ENCODE assay signal across 21 mouse cellular contexts in genomic region chr15:63526820-63527219, GRCm38 (mm10).
DNase-seq lines count a peak whose midpoint lies in the region; ATAC-seq and TF ChIP-seq lines count a peak whose summit lies in the region.
"Had no signal": no experiment of that assay in that cellular context is flagged by ENCODE, and none has a peak within 500 bp of the region (broad histone marks: within the 10 kb centered on the region; RNA-seq: fewer than 3 reads in every experiment).

No protein-coding gene starts in this region.

- H3K4me3 ChIP-seq in forebrain, embryonic 14.5 days (ENCODE audit: low read depth, low read length): no peak overlapping the region
- no peak overlapping the region for H3K4me3 ChIP-seq in forebrain, embryonic 12.5 days (replicated peaks)
- H3K4me3 ChIP-seq in C2C12 (ENCODE audit: insufficient read depth, poor library complexity, severe bottlenecking): no peak overlapping the region
- H3K4me3 ChIP-seq: embryonic facial prominence, embryonic 15.5 days; heart, embryonic 12.5 days; kidney, embryonic 15.5 days; limb, embryonic 15.5 days; stomach, embryonic 15.5 days had no signal

- H3K27me3 ChIP-seq in forebrain, embryonic 14.5 days (replicated peaks; ENCODE audit: control insufficient read depth, insufficient read depth, low read length): no peaks in the 10 kb centered on the region
- H3K27me3 ChIP-seq in forebrain, embryonic 12.5 days: no peaks in the 10 kb centered on the region
- H3K27me3 ChIP-seq in C2C12 (ENCODE audit: control insufficient read depth, insufficient read depth, insufficient read length): no peaks in the 10 kb centered on the region
- H3K27me3 ChIP-seq: embryonic facial prominence, embryonic 15.5 days; heart, embryonic 12.5 days; kidney, embryonic 15.5 days; limb, embryonic 15.5 days; stomach, embryonic 15.5 days had no signal

- no peak for TF ChIP-seq CTCF in C2C12 (IDR thresholded peaks at IDR 0.05; ENCODE audit: control insufficient read depth, insufficient read depth, insufficient read length)
- TF ChIP-seq CTCF in brain, embryonic 14.5 days (IDR thresholded peaks at IDR 0.05; ENCODE audit: borderline replicate concordance, extremely low read depth, insufficient read depth, insufficient read length): no peak

- TF ChIP-seq POLR2A in brain, embryonic 14.5 days (IDR thresholded peaks at IDR 0.05; ENCODE audit: borderline replicate concordance, extremely low read depth, insufficient read depth, insufficient read length, poor library complexity, severe bottlenecking): no peak

- no peak overlapping the region for H3K4me2 ChIP-seq in forebrain, embryonic 14.5 days (ENCODE audit: low read length)
- H3K4me2 ChIP-seq in forebrain, embryonic 12.5 days: no peak overlapping the region
- H3K4me2 ChIP-seq: embryonic facial prominence, embryonic 15.5 days; heart, embryonic 12.5 days; kidney, embryonic 15.5 days; limb, embryonic 15.5 days; stomach, embryonic 15.5 days had no signal

- H3K27ac ChIP-seq in forebrain, embryonic 14.5 days (ENCODE audit: low read depth, low read length): no peak overlapping the region
- H3K27ac ChIP-seq in forebrain, embryonic 12.5 days: no peak overlapping the region
- H3K27ac ChIP-seq: embryonic facial prominence, embryonic 15.5 days; kidney, embryonic 15.5 days; limb, embryonic 15.5 days; stomach, embryonic 15.5 days had no signal

- DNase-seq in forebrain, embryonic 14.5 days (ENCODE audit: low spot score): peak; percentile 67
- DNase-seq in left cerebral cortex, postnatal 14 days (ENCODE audit: low spot score in 2 of 2): peak; percentile 5 to 29
- no peak for DNase-seq in left cerebral cortex, adult 8-10 months (ENCODE audit: low spot score in 2 of 2)
- peak; percentile 78 for DNase-seq in brain, embryonic 14.5 days (ENCODE audit: low read depth)
- no peak for DNase-seq in embryo, embryonic 11 days
- no peak for DNase-seq in liver
- DNase-seq: adrenal gland, postnatal 25 days; cerebellum, adult 8-10 months; heart, postnatal 4 days; kidney, postnatal 4 days; lung, postnatal 14 days had no signal

- WGBS in forebrain, embryonic 14.5 days: 71% methylated on average over 2 of the region's 2 CpGs
- 89% methylated on average over 2 of the region's 2 CpGs for WGBS in forebrain, embryonic 12.5 days

- peaks cover 4% of the 10 kb centered on the region; the same call in 1 of the 2 replicates for H3K4me1 ChIP-seq in forebrain, embryonic 14.5 days (ENCODE audit: control insufficient read depth, insufficient read depth, low read length)
- H3K4me1 ChIP-seq in forebrain, embryonic 12.5 days: no peaks in the 10 kb centered on the region
- H3K4me1 ChIP-seq: embryonic facial prominence, embryonic 15.5 days; kidney, embryonic 15.5 days; limb, embryonic 15.5 days; stomach, embryonic 15.5 days had no signal

- peak; percentile 67; the same call in 1 of the 2 replicates for ATAC-seq in forebrain, embryonic 14.5 days
- ATAC-seq in forebrain, embryonic 12.5 days (ENCODE audit: low FRiP score): no peak
- ATAC-seq: hindbrain, embryonic 16.5 days; intestine, postnatal 0 days; midbrain, embryonic 16.5 days had no signal

- H3K79me3 ChIP-seq in C2C12 (ENCODE audit: low read depth): no peaks in the 10 kb centered on the region

- H3K9me3 ChIP-seq in forebrain, embryonic 14.5 days (replicated peaks; ENCODE audit: control insufficient read depth, low read length): no peaks in the 10 kb centered on the region
- H3K9me3 ChIP-seq in forebrain, embryonic 12.5 days: no peaks in the 10 kb centered on the region
- H3K9me3 ChIP-seq: embryonic facial prominence, embryonic 15.5 days; heart, embryonic 12.5 days; kidney, embryonic 15.5 days; limb, embryonic 15.5 days; stomach, embryonic 15.5 days had no signal

- no peaks in the 10 kb centered on the region for H3K36me3 ChIP-seq in forebrain, embryonic 14.5 days (ENCODE audit: control insufficient read depth, insufficient read depth, low read length)
- H3K36me3 ChIP-seq in forebrain, embryonic 12.5 days (replicated peaks): no peaks in the 10 kb centered on the region
- no peaks in the 10 kb centered on the region for H3K36me3 ChIP-seq in C2C12 (ENCODE audit: control insufficient read depth, insufficient read depth)
- H3K36me3 ChIP-seq: embryonic facial prominence, embryonic 15.5 days; heart, embryonic 12.5 days; kidney, embryonic 15.5 days; limb, embryonic 15.5 days; stomach, embryonic 15.5 days had no signal

- no peak overlapping the region for H3ac ChIP-seq in C2C12 (ENCODE audit: control insufficient read depth, insufficient read length, low read depth)

- H3K79me2 ChIP-seq in C2C12 (ENCODE audit: control insufficient read depth, insufficient read depth): no peaks in the 10 kb centered on the region

- intact Hi-C loops in left cerebral cortex, postnatal 14 days (cut with DNase I): no loop called here

- H3K9ac ChIP-seq in forebrain, embryonic 14.5 days (ENCODE audit: low read length): no peak overlapping the region
- H3K9ac ChIP-seq in forebrain, embryonic 12.5 days: no peak overlapping the region
- H3K9ac ChIP-seq: embryonic facial prominence, embryonic 15.5 days; heart, embryonic 12.5 days; kidney, embryonic 15.5 days; limb, embryonic 15.5 days; stomach, embryonic 15.5 days had no signal

TF ChIP-seq in C2C12, 6 proteins besides CTCF, POLR2A, EP300 and RAD21:
- TF ChIP-seq MAX (IDR thresholded peaks at IDR 0.05) (no peak), MYOD1 (IDR thresholded peaks at IDR 0.05; ENCODE audit: control insufficient read depth, insufficient read length, low read depth) (peak; percentile 70)

Comparison
In these comparisons a context has a peak if more than half of its experiments do, and no peak if none do; other contexts are left out.
1. DNase-seq: peak in forebrain, embryonic 14.5 days (single experiment), left cerebral cortex, postnatal 14 days (2 of 2) and brain, embryonic 14.5 days (single experiment); none in left cerebral cortex, adult 8-10 months (0 of 2), embryo, embryonic 11 days (single experiment) and liver (single experiment).